Mouse (Mus musculus) granulocyte monocyte progenitor cell, adult 5-6 weeks (primary cell): ENCODE data around the gene Olfr488. TPM values are rescaled to one million over a fixed set of nuclear protein-coding genes. Genes with fewer than 3 reads are reported as not detected.
"Not testable (repeated sequence)": the region's sequence is repeated elsewhere in the genome, so short reads cannot be mapped to it uniquely, and the experiment has no call there.

Experiments
- ATAC-seq: replicated peaks from 2 replicates; pipeline ENCODE4 v1.8.0; 2016; ENCODE audit warnings: mild to moderate bottlenecking, moderate TSS enrichment, inconsistent platforms; ENCODE audit not compliant: poor library complexity, severe bottlenecking
- total RNA-seq, 2 experiments: library from RNA; stranded (forward) in 1 of 2; stranded (reverse) in 1 of 2; fragments of 200-712, 200-1000 nt in 1 of 2; fragments of >200 nt in 1 of 2; fragmentation: Nextera tagmentation in 1 of 2; gene quantifications; 2 replicates each; pipeline ENCODE4 v1.2.3; 2014 to 2017

Olfr488 gene
- total RNA-seq (2014; fragmentation: Nextera tagmentation) (not detected in 2 replicates), total RNA-seq (2017) (not detected in 2 replicates)

DNA sequence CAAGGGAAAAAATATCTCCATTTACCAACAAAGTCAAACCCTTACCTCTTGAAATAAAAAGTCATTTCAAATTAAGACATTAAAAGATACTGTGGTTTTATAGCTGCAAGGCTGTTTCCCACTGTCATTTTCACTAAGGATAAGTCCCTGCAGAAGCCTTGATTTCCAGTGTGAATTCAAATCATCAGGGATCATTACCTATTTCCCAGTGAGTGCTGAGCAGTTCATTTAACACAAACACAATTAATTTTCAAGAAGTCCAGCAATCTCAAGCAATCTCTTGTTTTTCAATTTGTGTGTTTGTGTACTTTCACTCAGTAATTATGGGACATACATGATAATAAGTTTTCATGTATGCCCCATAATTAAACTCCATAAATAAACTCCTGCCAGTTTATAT lies at the start of gene Olfr488:
Gene Olfr488 (minus strand): TSS at position 101 of the 400 bp plus-strand sequence.
- no peak for ATAC-seq

DNA sequence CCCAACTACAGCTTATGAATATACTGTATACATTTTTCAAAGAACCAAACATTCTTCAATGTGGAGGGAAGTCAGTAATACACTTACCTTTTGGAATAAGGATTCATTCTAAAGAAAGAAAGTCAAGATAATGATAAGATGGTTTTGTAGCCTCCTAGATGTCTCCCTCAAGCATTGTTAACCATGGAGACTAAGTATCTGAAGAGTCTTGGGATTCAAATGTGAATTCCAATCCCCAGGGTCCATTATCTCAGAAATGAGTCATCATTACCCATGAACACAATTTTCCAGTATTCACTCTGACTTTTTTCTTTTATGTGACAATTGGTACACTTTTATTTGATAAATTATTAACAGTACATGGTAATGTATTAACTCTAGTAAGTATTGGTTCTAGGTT lies 30.7 kb upstream of the Olfr488 start, which contains the start of gene Olfr490:
Gene Olfr490 (minus strand): TSS at position 101 of the 400 bp plus-strand sequence.
- no peak for ATAC-seq

DNA sequence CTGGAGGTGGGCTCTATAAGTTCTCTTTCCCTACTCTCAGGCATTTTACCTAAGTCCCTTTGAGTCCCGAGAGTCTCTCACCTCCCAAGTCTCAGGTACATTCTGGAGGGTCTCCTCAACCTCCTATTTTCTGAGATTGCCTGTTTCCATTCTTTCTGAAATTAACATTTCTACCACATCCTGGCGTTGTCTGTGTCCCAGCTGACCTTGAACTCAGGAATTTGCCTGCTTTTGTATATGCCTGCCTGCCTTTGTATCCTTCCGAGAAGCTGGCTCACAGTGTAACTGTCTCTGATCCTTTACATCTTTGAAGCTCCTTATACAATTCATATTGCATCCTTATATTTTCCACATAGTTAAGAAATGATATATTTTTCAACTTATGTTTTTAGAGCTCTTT lies 24.6 kb downstream of the Olfr488 start:
- no peak for ATAC-seq

DNA sequence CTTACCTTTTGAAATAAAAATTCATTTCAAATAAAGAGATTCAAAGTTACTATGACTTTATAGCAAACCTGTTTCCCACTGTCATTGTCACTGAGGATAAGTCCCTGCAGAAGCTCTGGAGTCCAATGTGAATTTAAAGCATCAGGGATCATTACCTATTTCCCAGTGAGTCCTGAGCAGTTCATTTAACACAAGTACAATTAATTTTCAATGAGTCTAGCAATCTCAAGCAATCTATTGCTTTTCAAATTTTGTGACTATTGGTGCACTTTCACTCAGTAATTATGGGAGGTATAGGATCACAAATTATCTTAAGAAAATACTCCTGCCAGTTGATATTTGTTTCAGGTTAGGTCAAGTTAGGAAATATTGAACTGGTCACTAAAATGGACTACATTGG lies 43.6 kb downstream of the Olfr488 start, which contains the start of gene Olfr487:
Gene Olfr487 (minus strand): TSS at position 101 of the 400 bp plus-strand sequence.
- ATAC-seq: not testable (repeated sequence)

Other genes starting within 250 kb of the Olfr488 start
- not detected in 2 replicates for gene Olfr478, start 224.4 kb downstream of the Olfr488 start, total RNA-seq (2014; fragmentation: Nextera tagmentation)
- gene Olfr478, start 224.4 kb downstream of the Olfr488 start, total RNA-seq (2017): not detected in 2 replicates
- gene Olfr479, start 207.7 kb downstream of the Olfr488 start, total RNA-seq (2014; fragmentation: Nextera tagmentation): not detected in 2 replicates
- not detected in 2 replicates for gene Olfr479, start 207.7 kb downstream of the Olfr488 start, total RNA-seq (2017)
- not detected in 2 replicates for gene Olfr480, start 191.0 kb downstream of the Olfr488 start, total RNA-seq (2014; fragmentation: Nextera tagmentation)
- not detected in 2 replicates for gene Olfr480, start 191.0 kb downstream of the Olfr488 start, total RNA-seq (2017)
- not detected in 2 replicates for gene Olfr481, start 178.5 kb downstream of the Olfr488 start, total RNA-seq (2014; fragmentation: Nextera tagmentation)
- gene Olfr481, start 178.5 kb downstream of the Olfr488 start, total RNA-seq (2017): not detected in 2 replicates
- gene Olfr482, start 160.8 kb downstream of the Olfr488 start, total RNA-seq (2014; fragmentation: Nextera tagmentation): not detected in 2 replicates
- gene Olfr482, start 160.8 kb downstream of the Olfr488 start, total RNA-seq (2017): 0.10 TPM in 1 of 2 replicates, not detected in the other
- not detected in 2 replicates for gene Olfr483, start 157.5 kb downstream of the Olfr488 start, total RNA-seq (2014; fragmentation: Nextera tagmentation)
- gene Olfr483, start 157.5 kb downstream of the Olfr488 start, total RNA-seq (2017): not detected in 2 replicates
- not detected in 2 replicates for gene Olfr484, start 130.9 kb downstream of the Olfr488 start, total RNA-seq (2014; fragmentation: Nextera tagmentation)
- gene Olfr484, start 130.9 kb downstream of the Olfr488 start, total RNA-seq (2017): not detected in 2 replicates
- not detected in 2 replicates for gene Olfr485, start 98.5 kb downstream of the Olfr488 start, total RNA-seq (2014; fragmentation: Nextera tagmentation)
- gene Olfr485, start 98.5 kb downstream of the Olfr488 start, total RNA-seq (2017): not detected in 2 replicates
- gene Olfr486, start 85.6 kb downstream of the Olfr488 start, total RNA-seq (2014; fragmentation: Nextera tagmentation): not detected in 2 replicates
- not detected in 2 replicates for gene Olfr486, start 85.6 kb downstream of the Olfr488 start, total RNA-seq (2017)
- not detected in 2 replicates for gene Olfr487, start 43.7 kb downstream of the Olfr488 start, total RNA-seq (2014; fragmentation: Nextera tagmentation)
- not detected in 2 replicates for gene Olfr487, start 43.7 kb downstream of the Olfr488 start, total RNA-seq (2017)
- not detected in 2 replicates for gene Olfr490, start 30.6 kb upstream of the Olfr488 start, total RNA-seq (2014; fragmentation: Nextera tagmentation)
- gene Olfr490, start 30.6 kb upstream of the Olfr488 start, total RNA-seq (2017): not detected in 2 replicates
- gene Olfr491, start 55.1 kb upstream of the Olfr488 start, total RNA-seq (2014; fragmentation: Nextera tagmentation): not detected in 2 replicates
- gene Olfr491, start 55.1 kb upstream of the Olfr488 start, total RNA-seq (2017): not detected in 2 replicates
- not detected in 2 replicates for gene Olfr492, start 65.3 kb upstream of the Olfr488 start, total RNA-seq (2014; fragmentation: Nextera tagmentation)
- not detected in 2 replicates for gene Olfr492, start 65.3 kb upstream of the Olfr488 start, total RNA-seq (2017)
- gene Olfr493, start 88.6 kb upstream of the Olfr488 start, total RNA-seq (2014; fragmentation: Nextera tagmentation): not detected in 2 replicates
- gene Olfr493, start 88.6 kb upstream of the Olfr488 start, total RNA-seq (2017): not detected in 2 replicates
- not detected in 2 replicates for gene Olfr494, start 107.0 kb upstream of the Olfr488 start, total RNA-seq (2014; fragmentation: Nextera tagmentation)
- gene Olfr494, start 107.0 kb upstream of the Olfr488 start, total RNA-seq (2017): not detected in 2 replicates
- not detected in 2 replicates for gene Olfr495, start 134.8 kb upstream of the Olfr488 start, total RNA-seq (2014; fragmentation: Nextera tagmentation)
- gene Olfr495, start 134.8 kb upstream of the Olfr488 start, total RNA-seq (2017): not detected in 2 replicates
- gene Olfr497, start 162.1 kb upstream of the Olfr488 start, total RNA-seq (2014; fragmentation: Nextera tagmentation): not detected in 2 replicates
- gene Olfr497, start 162.1 kb upstream of the Olfr488 start, total RNA-seq (2017): not detected in 2 replicates
- not detected in 2 replicates for gene Olfr498, start 207.0 kb upstream of the Olfr488 start, total RNA-seq (2014; fragmentation: Nextera tagmentation)
- gene Olfr498, start 207.0 kb upstream of the Olfr488 start, total RNA-seq (2017): not detected in 2 replicates